Mouse (Mus musculus) limb, embryonic 14.5 days (tissue): ENCODE measurements around the gene Msh5. TPM values are rescaled to one million over a fixed set of nuclear protein-coding genes. Genes with fewer than 3 reads are reported as not detected.

Source experiments
- ATAC-seq: fragments of 200-750 bp; cut with Nextera tagmentation; 2 replicates; pipeline ENCODE4 v1.8.0; 2017; ENCODE audit warnings: low read depth, moderate number of reproducible peaks, moderate TSS enrichment; ENCODE audit not compliant: low FRiP score
- DNase-seq: peaks from one replicate; pipeline ENCODE4 v3.0.0-alpha.2; 2015; ENCODE audit warnings: low spot score
- H3K27ac ChIP-seq: fragments of 300-500 bp; sonication (generic); replicated peaks from 2 replicates; pipeline ENCODE4 v1.5.1; 2014; ENCODE audit warnings: low read depth, mild to moderate bottlenecking, low read length, moderate library complexity, mixed read lengths
- H3K27me3 ChIP-seq: fragments of 300-500 bp; sonication (generic); 2 replicates; pipeline ENCODE4 v1.6.1; 2014; ENCODE audit warnings: low read length, mixed read lengths; ENCODE audit not compliant: control insufficient read depth, insufficient read depth
- H3K36me3 ChIP-seq: fragments of 300-500 bp; sonication (generic); 2 replicates; pipeline ENCODE4 v1.6.1; 2014; ENCODE audit warnings: mild to moderate bottlenecking, low read length, moderate library complexity, mixed read lengths; ENCODE audit not compliant: control insufficient read depth, insufficient read depth
- H3K4me1 ChIP-seq: fragments of 300-500 bp; sonication (generic); 2 replicates; pipeline ENCODE4 v1.6.1; 2014; ENCODE audit warnings: antibody characterized with exemption, low read length, mixed read lengths; ENCODE audit not compliant: control insufficient read depth, insufficient read depth
- H3K4me2 ChIP-seq: fragments of 300-500 bp; sonication (generic); replicated peaks from 2 replicates; pipeline ENCODE4 v1.6.1; 2014; ENCODE audit warnings: low read depth, mild to moderate bottlenecking, low read length, moderate library complexity; ENCODE audit not compliant: severe bottlenecking
- H3K4me3 ChIP-seq: fragments of 300-500 bp; sonication (generic); replicated peaks from 2 replicates; pipeline ENCODE4 v1.5.1; 2014; ENCODE audit warnings: low read length
- H3K9ac ChIP-seq: fragments of 300-500 bp; sonication (generic); 2 replicates; pipeline ENCODE4 v1.6.1; 2014; ENCODE audit warnings: mild to moderate bottlenecking, low read depth, low read length, moderate library complexity; ENCODE audit not compliant: severe bottlenecking
- H3K9me3 ChIP-seq: fragments of 300-500 bp; sonication (generic); 2 replicates; pipeline ENCODE4 v1.6.1; 2016; ENCODE audit warnings: low read length; ENCODE audit not compliant: control insufficient read depth
- POLR2A ChIP-seq: fragments of 200-500 bp; IDR thresholded peaks from 2 replicates; pipeline ENCODE4 v1.8.0; 2012; ENCODE audit warnings: inconsistent platforms, mild to moderate bottlenecking, moderate library complexity, borderline replicate concordance; ENCODE audit not compliant: insufficient read depth, insufficient read length; ENCODE audit errors: extremely low read depth
- WGBS: fragments of 180-500 bp; shearing (Covaris S2); extraction: QIAGEN DNeasy Blood & Tissue Kit; methylation state at CpG from one replicate; pipeline ENCODE4 v1.1.7; 2014; 5-methylcytosine and 5-hydroxymethylcytosine counted together
- polyA plus RNA-seq, 2 experiments: library from polyadenylated mRNA; depleted of rRNA in 1 of 2; stranded (reverse) in 1 of 2; unstranded in 1 of 2; fragments of >200 nt; fragmentation: Nextera tagmentation in 1 of 2; extraction: Ambion mirVana in 1 of 2; gene quantifications; 2 replicates each; pipeline versions ENCODE4 v1.2.1 to v1.2.3; 2012 to 2014

Msh5 gene
- polyA plus RNA-seq, 2 experiments = 3.5 to 6.4 TPM

DNA sequence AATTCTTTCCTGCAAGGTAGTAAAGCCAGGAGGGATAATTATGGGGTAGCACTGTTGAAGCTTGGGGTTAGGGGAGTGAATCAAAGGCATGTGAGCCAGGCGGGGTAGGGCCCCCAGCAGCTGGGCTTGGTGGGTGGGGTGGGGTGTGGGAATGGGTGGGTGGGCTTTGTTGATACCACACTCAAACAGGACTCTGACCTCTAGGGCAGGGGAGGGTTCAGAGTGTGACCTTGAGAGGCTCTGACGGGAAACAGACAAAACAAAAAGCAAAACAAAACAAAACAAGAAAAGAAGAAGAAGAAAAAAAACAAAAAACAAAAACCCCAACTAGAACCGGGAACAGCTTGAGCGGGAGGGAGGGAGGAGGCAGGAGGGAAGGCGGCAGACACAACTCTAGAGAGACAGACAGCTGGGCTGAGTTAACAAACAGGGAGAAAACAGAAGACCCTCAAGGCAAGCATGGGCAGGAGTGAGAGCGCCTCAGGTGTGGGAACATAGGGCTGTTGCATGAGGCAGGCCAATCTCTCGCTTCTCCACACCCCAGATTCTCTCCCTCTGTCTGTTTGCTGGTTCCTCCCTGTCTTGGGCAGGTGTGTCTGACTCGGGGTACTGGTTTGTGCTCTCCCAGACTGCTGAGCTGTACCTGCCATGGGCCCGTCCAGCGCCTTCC, 30.1 kb upstream of the Msh5 start, which contains the start of gene Ly6g6e:
Ly6g6e (plus strand) TSS at position 396 of the 670 bp plus-strand sequence.
- ATAC-seq (no peak), DNase-seq (no peak)
- H3K27ac ChIP-seq = no peak within 1 kb of the TSS
- H3K4me1 ChIP-seq = peaks cover 8% of the 10 kb centered on the region; the same call in 1 of the 2 replicates
- H3K4me2 ChIP-seq = no peak within 1 kb of the TSS
- H3K36me3 ChIP-seq = no peaks in the 10 kb centered on the region
- 20% methylated on average over 10 of the region's 10 CpGs for WGBS
- 0 out of 2 replicates have a peak within 1 kb of the TSS, but pooled peaks have one; percentile 18 for H3K9ac ChIP-seq
- H3K4me3 ChIP-seq = no peak within 1 kb of the TSS
- H3K27me3 ChIP-seq = no peaks in the 10 kb centered on the region
- no peaks in the 10 kb centered on the region for H3K9me3 ChIP-seq
- TF ChIP-seq POLR2A = no peak

- H3K27me3 ChIP-seq = no peaks in the 10 kb centered on the region
- TF ChIP-seq POLR2A = no peak
- no peak for DNase-seq
- ATAC-seq = no peak
- no peaks in the 10 kb centered on the region for H3K36me3 ChIP-seq
- peaks cover 8% of the 10 kb centered on the region; the same call in 1 of the 2 replicates for H3K4me1 ChIP-seq
- H3K9me3 ChIP-seq = no peaks in the 10 kb centered on the region
- no peak overlapping the region for H3K27ac ChIP-seq
- no peak overlapping the region for H3K4me2 ChIP-seq
- H3K9ac ChIP-seq = 0 out of 2 replicates have a peak overlapping the region, but pooled peaks have one; percentile 12
- WGBS = 24% methylated on average over 17 of the region's 17 CpGs
- H3K4me3 ChIP-seq = no peak overlapping the region
Measured at GRCm38 (mm10) chr17:35074097-35074496, 27.6 kb upstream of the Msh5 start.

- H3K36me3 ChIP-seq = no peaks in the 10 kb centered on the region
- no peak overlapping the region for H3K4me3 ChIP-seq
- no peak overlapping the region for H3K4me2 ChIP-seq
- WGBS = 71% methylated on average over 9 of the region's 9 CpGs
- TF ChIP-seq POLR2A = no peak
- peaks cover 7% of the 10 kb centered on the region for H3K27me3 ChIP-seq
- no peak overlapping the region for H3K9ac ChIP-seq
- no peak overlapping the region for H3K27ac ChIP-seq
- peaks cover 3% of the 10 kb centered on the region; the same call in 1 of the 2 replicates for H3K4me1 ChIP-seq
- no peak for ATAC-seq
- no peaks in the 10 kb centered on the region for H3K9me3 ChIP-seq
- no peak for DNase-seq
Measured at GRCm38 (mm10) chr17:35071454-35071853, 24.9 kb upstream of the Msh5 start.

DNA sequence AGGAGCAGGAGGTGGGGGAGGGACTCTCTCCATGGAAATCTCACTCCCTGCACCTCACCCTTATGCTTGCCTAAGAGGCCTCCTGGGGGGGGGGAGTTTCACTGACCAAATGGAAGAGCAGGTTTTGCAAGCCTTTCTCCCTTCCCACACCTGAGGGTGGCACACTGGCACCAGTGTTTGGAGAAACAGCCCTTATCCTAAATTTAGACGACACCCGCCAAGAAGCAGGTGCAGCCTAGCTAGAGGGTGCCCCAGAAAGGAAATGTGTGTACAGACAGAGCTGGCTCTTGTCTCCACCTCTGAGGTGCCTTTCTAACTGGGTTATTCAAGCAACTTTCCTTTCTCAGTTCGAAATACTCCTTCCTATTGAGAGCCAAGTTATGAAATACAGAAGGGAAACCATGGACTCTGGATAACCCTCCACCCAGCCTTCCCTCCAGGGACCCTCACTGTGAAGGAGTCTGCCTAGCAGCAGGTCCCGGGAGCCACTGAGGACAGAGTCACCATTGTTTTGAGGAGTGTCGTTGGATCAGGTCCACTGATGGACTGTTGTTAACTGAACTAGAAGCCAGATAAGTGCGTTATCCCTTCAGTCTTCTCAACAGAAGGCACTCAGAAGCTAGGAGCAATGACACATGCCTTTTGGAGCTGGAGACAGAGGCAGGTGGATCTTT, 24.1 kb upstream of the Msh5 start:
- Histone ChIP-seq H3K9me3 (no peaks in the 10 kb centered on the region), H3K4me3 (no peak overlapping the region), H3K36me3 (no peaks in the 10 kb centered on the region), H3K4me2 (no peak overlapping the region), H3K27ac (no peak overlapping the region), H3K27me3 (peaks cover 14% of the 10 kb centered on the region), H3K9ac (no peak overlapping the region), H3K4me1 (peaks cover 3% of the 10 kb centered on the region; the same call in 1 of the 2 replicates)
- TF ChIP-seq POLR2A = no peak
- no peak for ATAC-seq
- DNase-seq = no peak
- 66% methylated on average over 6 of the region's 6 CpGs for WGBS

- H3K36me3 ChIP-seq = peaks cover under 1% of the 10 kb centered on the region
- H3K4me1 ChIP-seq = peaks cover 15% of the 10 kb centered on the region
- no peak for DNase-seq
- H3K27ac ChIP-seq = no peak overlapping the region
- no peak for TF ChIP-seq POLR2A
- H3K27me3 ChIP-seq = peaks cover 23% of the 10 kb centered on the region
- ATAC-seq = no peak
- H3K9me3 ChIP-seq = no peaks in the 10 kb centered on the region
- H3K9ac ChIP-seq = no peak overlapping the region
- H3K4me3 ChIP-seq = no peak overlapping the region
- H3K4me2 ChIP-seq = no peak overlapping the region
- 78% methylated on average over 17 of the region's 17 CpGs for WGBS
Measured at GRCm38 (mm10) chr17:35068213-35068914, 21.8 kb upstream of the Msh5 start.
